Mouse (Mus musculus) thymus, postnatal 10 days (tissue): Measurements from ENCODE around the gene Agpat4.

Source experiments
- DNase-seq, 2 experiments: peaks; one replicate each; pipeline ENCODE4 v3.0.0; 2021; ENCODE audit warnings: low spot score in 2 of 2

Agpat4 gene

DNA sequence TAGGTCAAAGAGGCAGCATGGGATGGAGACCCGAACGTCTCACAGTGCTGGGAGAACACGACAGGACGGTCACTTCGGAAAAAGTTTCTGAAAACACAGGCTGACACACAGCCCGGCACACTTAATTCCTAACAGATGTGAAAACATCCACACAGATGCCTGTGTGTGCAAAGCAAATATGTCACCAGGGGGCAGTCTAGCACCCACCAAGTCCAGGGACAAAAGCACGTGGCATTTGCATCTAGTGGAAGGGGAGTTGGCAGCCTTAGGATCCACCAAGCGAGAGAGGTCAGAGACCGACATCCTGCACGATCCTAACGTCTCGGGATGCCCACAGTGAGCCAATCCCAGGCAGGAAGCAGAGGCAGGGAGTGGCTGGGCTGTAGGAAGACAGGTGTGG is 108.0 kb downstream of the Agpat4 start:
- DNase-seq = peak in 1 of 2 experiments; percentile 23

DNA sequence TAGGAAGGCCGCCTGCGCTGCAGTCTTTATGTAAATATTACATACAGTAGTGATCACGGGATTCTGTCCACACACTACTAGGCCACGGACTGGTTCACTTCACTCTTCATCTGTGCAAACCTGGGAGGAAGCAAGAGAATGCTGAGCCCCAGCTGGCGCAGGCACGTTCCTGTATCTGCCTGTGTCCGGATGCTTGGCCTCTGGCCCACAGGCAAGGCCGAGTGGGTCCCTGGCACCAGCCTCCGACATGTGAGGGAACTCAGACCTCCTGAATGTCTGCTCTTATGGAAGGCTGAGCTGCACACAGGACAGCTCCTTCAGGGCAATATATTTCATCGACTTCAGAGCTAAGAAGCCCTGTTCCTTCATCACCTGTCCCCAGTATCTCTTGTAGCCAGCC is 109.5 kb downstream of the Agpat4 start:
- no peak for DNase-seq

DNA sequence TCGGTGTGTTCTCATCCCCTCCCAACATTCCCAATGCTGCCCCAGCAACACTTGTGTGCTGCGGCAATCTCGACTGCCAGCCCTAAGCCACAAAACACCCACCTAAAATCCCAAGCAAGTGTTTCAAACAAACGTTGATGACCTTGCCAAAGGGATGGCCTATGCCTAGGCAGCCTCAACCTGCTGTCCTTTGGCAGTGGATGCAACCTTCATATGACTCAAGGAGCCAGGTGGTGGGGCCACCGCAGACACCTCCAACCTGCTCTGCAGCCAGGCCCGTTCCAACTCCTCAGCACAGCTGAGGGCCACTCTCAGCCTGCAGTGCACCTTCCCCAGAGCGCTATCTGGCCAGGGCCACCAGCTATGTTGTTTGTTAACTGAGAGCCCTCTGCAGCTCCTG is 110.0 kb downstream of the Agpat4 start:
- no peak for DNase-seq

DNA sequence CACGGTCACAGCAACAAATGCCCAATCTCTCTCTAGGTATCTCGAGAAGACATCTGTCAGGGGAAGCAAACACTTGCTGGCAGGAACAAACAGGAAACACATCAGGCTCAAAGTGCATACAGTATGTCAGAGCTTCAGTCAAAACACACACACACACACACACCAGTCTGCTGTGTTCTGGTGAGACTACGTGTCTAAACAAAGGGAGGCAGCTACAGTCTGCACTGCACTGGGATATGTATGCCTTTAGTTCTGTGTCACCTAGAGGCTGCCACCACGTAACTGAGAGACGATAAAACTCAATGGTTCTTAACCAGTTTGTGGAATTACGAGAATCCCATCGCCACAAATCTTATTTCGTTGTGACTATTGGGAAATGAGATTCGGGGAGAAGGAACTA is 111.3 kb downstream of the Agpat4 start:
- DNase-seq = no peak

DNA sequence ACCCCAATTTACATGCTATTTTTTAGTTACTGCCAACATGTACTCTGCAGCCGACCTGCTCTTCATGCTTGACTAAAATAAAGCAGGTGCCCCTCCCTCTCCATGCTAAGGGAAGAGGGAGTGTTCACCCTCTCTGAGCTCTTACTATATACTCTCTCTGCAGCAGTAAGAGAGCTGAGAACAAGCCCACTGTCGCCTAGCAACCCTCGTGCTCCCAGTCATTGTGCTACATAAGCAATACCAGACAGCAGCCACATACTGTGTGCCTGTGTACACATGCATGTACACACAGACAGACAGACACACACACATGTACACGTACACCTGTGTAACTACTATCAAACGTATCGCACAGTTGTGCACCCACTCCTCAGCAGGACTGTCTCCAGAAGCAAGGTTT is 111.7 kb downstream of the Agpat4 start:
- DNase-seq = no peak

DNA sequence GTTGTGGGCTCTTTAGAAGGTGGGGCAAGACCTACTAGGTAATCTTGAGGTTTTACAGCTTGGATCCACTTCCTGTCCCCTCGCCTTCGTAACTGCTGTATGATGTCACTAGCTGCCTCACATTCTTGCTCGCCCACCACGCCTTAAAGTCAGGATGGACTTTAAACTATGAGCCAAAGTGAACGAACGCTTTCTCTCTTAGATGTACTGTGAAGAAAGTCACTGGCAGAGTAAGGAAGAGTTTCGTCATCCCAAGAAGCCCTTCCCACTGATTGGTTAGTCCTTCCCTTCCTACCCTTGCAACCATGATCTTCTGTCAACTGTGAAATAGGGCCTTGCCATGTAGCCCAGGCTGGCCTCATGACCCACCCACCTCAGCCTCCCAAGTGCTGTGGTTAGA is 112.6 kb downstream of the Agpat4 start:
- DNase-seq = no peak

DNA sequence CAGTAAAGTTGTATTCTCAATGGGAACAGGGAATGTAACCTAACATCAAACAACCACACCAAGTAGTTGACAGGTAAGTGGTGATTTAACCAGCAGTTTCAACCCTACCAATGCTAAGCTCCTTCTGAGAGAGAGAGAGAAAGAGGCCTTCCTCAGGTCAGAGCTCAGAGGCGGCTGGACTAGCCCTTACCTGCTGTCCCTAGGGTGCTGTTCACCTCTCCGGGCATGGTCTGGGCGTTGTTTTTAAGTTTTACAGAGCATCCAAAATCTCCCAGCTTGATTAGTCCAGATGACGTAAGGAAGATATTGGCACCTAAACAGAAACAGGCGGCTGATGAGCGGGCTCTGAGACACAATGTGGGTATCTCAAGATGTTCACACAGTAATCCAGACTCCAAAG is 114.2 kb downstream of the Agpat4 start:
- DNase-seq = no peak

DNA sequence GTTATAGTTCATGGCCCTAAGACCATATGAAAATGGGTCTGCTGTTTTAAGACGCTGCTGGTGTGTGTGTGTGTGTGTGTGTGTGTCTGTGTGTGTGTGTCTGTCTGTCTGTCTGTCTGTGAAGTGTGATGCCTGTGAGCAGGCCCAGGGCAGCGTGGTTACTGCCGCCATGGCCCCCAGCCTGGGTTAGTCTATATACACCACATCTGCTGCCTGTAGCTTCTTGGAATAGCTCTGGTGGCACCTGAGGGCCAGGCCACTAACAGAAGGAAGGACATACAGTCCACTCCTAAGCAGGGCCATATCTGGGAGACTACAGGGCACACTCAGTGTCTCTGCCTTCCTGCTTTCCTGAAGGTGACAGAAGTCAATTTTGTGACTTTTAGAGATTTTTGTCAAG is 122.2 kb downstream of the Agpat4 start:
- DNase-seq = no peak

DNA sequence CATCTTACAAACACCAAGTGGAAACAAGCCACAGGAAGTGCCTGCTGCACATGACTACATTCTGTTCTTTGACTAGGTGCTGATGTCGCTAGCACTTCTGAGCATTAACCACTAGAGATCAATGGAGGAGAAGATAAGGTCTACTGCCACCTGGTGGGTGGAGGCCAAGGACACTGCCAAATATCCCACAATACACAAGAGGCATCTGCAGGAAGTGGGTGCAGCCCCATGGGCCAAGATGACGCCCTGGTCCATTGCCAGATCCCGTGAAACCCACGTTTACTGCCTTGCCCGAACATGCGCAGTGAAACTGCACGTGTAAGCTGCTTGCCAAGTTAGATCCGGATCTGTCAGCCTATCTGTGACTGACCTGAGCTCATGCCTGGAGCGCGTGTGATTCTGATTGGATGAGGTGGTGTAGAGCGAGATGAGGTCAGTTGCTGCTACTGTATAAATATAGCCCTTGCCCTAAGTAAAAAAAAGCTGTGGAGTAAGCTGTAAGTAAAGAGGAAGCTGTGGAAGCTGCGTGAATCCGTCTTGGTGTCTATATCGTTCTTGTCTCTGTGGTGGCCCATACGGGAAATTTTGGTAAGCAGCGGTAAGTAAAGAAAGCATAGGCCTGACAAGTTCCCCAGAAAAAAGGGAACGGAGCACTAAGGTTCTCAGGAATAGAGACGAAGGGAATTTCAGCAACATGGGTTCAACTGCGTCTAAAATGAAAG is 131.4 kb downstream of the Agpat4 start:
- no peak for DNase-seq

DNA sequence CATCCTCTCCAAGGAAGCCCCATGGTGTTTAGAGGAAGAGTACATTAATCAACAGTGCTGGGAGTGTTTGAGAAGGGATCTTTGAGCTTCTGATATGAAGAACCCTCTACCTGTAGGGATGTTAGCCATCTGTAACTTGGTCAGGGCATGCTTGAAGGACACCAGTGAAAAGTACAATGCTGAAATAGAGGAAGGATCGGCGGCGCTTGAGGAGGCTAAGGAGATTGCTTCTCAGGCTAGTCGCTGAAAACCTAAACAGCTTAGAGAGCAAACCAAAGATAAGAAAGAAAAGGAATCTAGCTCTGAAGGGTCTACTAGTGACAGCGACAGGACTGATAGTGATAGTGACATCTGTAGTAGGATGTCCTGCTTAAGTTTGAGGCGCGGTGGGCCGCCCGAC is 132.1 kb downstream of the Agpat4 start:
- DNase-seq = no peak

DNA sequence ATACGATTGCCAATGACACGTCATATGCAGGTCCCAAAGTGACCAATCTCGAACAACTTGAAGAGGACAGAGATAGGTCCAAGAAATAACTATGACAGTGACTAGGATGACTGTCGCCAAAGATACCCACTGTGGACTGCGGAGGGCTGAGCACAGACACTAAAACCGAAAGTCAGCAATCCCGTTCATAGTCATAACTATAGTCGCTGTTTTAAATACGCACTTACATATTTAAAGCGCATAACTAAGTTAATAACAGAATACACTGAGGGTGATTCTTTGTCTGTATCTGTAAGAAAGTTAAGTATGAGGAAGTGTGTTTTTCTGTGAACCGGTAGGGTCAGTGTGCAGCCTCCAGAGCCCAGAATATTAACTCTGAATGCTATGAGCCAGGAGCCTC is 137.6 kb downstream of the Agpat4 start:
- no peak for DNase-seq

DNA sequence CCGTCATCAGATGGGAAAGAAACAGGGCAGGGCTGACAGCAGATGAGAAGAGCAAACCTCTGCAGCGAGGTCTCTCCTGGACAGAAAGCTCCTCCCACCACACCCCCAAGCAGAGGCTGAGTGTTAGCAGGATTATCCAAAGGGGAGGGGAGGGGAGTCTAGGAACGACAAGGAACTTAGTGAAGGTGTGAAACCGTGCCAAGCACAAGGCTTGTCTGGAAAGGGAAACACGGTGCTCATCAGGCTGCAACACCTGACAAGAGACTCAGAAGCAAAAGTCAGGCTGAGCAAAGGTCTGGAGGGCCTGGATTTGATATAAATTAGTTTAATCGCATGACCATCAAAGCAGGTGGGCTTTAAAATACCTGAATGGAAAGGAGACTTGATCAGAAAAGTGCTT is 140.0 kb downstream of the Agpat4 start:
- no peak for DNase-seq

DNA sequence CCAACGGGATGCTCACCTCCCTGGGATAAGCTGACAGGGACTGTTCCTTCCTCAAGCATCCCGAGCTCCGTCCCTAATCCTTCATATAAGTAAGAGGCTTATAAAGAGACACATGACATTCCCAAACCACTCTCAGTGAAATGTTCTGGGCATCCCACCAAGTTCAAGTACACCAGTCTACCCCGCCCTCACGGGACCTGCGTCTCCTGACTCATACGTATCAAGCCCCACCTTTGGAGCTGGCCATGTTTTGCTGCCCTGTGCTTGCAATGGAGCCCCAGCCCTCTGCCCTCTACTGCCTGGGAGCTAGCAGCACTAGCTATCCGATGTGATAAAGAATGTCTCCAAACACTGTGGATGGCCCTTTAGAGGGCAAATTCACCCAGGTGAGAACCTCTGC is 141.5 kb downstream of the Agpat4 start:
- DNase-seq = no peak

DNA sequence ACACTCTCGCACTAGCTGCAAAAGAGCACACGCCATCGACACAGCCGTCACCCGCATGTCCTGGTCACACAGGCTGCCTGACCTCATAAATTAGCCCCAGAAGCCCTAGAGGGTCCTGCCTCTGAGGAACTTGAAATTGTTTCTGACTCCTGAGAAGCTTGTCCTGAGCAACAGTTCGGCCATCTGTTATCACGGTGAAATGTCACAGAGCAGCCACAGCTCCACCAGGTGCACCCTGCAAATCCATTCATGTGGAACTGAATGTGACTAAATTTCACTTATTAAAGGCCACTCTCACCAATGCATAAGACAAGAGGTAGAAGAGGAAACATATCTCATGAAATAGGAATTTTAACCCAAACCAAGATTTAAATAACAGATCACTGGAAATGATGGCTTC is 142.9 kb downstream of the Agpat4 start:
- DNase-seq = no peak

DNA sequence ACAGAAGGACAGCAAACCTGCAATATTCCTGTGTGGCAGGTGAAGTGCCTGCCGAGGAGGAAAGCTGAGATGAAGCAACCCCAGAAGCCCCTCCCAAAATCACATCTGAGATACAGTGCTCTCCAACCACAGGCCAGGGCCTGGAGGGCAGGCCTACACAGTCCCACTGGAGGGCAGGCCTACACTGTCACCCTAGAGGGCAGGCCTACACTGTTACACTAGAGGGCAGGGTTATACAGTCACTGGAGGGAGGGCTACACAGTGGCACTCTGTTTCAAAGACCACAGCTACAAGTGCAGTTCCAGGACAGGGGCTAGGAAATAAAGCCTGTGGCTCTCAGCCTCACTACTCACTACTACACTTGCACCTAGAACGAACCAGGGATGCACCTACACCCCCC is 143.4 kb downstream of the Agpat4 start:
- no peak for DNase-seq

DNA sequence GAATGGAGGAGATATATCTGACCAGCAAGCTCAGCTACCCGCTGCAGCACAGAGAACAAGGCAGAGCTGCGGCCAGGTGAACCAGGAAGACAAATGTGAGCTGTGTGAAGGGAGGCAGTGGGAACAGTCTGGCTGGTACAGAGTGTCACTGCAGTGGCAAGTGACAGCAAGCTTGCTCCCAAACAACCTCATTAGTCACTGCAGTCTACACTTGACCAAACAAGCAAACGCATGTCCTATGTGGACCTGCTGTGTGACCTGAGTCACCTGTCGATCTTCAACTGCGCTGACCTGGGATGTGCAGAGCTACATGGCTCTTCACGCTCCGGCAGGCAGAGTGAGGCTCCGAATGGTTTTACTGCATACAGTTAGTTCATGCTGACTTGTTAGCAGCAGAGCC is 144.3 kb downstream of the Agpat4 start:
- no peak for DNase-seq

DNA sequence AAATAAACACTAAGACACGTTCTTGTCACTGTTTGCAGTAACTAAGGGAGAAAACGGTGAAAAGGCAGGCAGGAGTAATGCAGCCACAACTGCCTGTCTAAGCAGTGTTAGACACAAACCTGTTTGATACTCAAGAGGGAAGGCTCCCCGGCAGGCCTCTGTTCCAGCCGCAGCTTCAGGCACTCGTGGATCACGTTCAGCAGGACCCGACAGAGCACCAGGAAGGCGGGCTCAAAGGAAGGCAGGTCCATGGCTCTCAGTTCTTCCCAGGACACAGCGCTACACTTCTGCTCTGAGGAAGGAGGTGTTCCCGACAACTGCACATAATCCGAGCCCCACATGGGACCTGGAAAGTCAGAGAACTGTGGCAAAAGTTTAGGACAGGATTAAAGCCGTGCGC is 145.3 kb downstream of the Agpat4 start:
- DNase-seq = no peak

DNA sequence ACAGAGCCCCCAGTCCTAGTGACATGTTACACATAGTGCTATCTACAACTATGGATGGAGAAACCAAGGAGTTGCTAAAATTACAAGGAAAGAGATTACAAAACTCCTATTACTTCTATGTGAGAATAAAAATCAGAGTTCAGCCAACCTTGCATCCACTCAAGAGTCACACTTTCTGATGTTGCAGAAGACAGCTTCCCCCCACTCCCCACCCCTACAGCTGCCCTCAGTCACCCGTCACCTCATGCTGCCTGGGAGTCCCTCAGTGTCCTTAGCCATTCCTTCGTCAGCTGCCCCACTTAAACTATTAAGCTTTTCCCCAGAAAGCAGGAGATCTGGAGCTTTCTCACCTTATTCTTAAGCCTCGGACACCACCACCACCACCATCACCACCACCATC is 145.8 kb downstream of the Agpat4 start:
- DNase-seq = no peak

DNA sequence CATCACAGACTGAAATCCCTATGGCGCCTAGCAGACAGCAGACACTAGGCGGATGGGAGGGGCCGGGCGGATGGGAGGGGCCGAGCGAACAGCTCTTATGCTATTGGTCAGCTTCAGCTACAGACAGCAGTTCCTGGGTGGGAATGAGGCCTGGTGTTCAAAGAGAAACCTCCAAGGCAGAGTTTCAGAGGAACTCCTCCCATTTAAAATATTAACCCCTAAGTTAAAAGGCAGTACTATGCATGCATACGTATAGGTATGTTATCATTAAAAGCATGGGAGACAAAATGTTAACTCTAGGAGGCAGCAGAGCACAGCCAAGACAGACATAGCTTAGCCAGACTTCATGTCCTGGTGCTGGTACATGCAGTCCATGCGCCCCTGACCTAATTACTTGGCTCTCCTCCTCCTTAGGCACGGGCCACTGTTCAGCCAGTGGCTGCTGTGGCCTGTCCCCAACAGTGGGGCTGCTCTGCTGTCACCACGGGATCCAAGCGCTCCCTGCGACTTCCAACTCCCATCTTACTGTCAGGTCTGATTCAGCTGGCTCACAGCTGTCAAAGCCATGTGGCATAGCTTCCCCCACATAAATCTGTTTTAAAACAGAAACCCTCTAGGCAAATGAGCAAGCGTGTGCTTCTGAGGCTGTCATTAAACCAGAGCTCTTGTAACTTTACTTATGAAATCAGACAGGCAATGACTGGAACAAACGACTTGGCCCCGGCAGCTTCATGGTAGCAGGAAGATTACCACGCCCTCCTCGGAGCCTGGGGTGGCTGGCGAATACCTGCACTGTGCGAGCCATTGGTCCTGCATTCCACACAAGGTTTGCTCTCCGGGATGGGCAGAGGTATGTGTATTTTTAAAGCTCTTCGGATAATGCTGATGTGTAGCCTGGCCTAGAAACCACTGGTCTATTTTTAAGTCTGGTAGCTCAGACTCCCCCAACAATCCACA is 147.7 kb downstream of the Agpat4 start:
- no peak for DNase-seq

DNA sequence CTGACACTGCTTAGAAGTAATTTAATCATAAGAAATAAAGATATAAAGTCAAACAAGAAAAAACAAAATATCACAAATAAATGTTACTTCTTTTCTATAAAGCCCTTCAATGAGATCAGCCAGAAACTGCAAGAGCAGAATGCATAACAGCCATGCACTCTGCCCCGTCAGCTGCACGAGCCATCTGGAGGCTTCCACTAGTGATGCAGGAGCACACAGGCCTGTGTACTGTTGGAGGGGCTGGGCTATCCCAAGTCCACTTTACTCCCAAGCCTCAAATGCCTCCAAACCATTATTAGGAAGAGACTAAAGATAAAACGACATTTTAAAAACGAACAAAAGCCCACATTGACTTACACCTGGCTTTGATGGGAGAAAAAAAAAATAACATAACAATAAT is 149.6 kb downstream of the Agpat4 start:
- DNase-seq = no peak

DNA sequence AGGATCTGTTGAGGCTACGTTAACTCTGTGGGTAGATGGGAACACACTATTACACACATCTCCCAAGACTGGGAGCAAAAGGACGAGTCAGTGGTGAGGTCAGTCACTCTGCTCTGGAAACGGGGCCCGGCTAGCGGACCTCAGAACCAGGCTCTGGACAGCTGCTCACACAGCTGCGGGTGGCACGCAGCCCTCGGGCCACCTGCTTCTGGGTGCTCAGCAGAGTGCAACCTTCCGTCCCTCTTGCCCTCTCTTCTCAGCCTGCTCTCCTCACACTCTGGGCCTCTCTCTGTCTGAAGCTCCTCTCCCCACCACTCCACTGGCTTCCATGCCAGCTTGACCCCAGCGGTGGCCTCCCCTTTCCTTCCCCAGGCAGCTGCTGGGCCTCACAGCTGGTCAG is 150.0 kb downstream of the Agpat4 start:
- DNase-seq = no peak
